Mouse (Mus musculus) midbrain, embryonic 12.5 days (tissue): ENCODE measurements around the gene Ank2. TPM values are rescaled to one million over a fixed set of nuclear protein-coding genes. Genes with fewer than 3 reads are reported as not detected.

ENCODE experiments used
- ATAC-seq: fragments of 200-750 bp; cut with Nextera tagmentation; 2 replicates; pipeline ENCODE4 v1.8.0; 2017; ENCODE audit warnings: low read depth, moderate TSS enrichment, moderate library complexity; ENCODE audit not compliant: low FRiP score
- H3K27ac ChIP-seq: fragments of 300-500 bp; sonication (generic); replicated peaks from 2 replicates; pipeline ENCODE4 v1.5.1; 2016; ENCODE audit warnings: mild to moderate bottlenecking
- H3K27me3 ChIP-seq: fragments of 300-500 bp; sonication (generic); 2 replicates; pipeline ENCODE4 v1.6.1; 2016; ENCODE audit warnings: mild to moderate bottlenecking
- H3K36me3 ChIP-seq: fragments of 300-500 bp; sonication (generic); 2 replicates; pipeline ENCODE4 v1.6.1; 2016
- H3K4me1 ChIP-seq: fragments of 300-500 bp; sonication (generic); 2 replicates; pipeline ENCODE4 v1.6.1; 2016
- H3K4me2 ChIP-seq: fragments of 300-500 bp; sonication (generic); replicated peaks from 2 replicates; pipeline ENCODE4 v1.6.1; 2016; ENCODE audit warnings: mild to moderate bottlenecking, moderate library complexity
- H3K4me3 ChIP-seq: fragments of 300-500 bp; sonication (generic); 2 replicates; pipeline ENCODE4 v1.5.1; 2016; ENCODE audit warnings: mild to moderate bottlenecking
- H3K9ac ChIP-seq: fragments of 300-500 bp; sonication (generic); replicated peaks from 2 replicates; pipeline ENCODE4 v1.6.1; 2016; ENCODE audit warnings: mild to moderate bottlenecking, moderate library complexity
- H3K9me3 ChIP-seq: fragments of 300-500 bp; sonication (generic); 2 replicates; pipeline ENCODE4 v1.6.1; 2016; ENCODE audit warnings: mild to moderate bottlenecking
- WGBS: fragments of 180-500 bp; shearing (Covaris S2); methylation state at CpG from one replicate; pipeline ENCODE4 v1.1.7; 2016; 5-methylcytosine and 5-hydroxymethylcytosine counted together
- polyA plus RNA-seq: library from polyadenylated mRNA; unstranded; fragments of >200 nt; fragmentation: Nextera tagmentation; extraction: Ambion mirVana; gene quantifications from 2 replicates; pipeline ENCODE4 v1.2.1, GENCODE M21; 2016

The Ank2 gene
- polyA plus RNA-seq, 1 experiment from 2014 or later, result 141 TPM

DNA sequence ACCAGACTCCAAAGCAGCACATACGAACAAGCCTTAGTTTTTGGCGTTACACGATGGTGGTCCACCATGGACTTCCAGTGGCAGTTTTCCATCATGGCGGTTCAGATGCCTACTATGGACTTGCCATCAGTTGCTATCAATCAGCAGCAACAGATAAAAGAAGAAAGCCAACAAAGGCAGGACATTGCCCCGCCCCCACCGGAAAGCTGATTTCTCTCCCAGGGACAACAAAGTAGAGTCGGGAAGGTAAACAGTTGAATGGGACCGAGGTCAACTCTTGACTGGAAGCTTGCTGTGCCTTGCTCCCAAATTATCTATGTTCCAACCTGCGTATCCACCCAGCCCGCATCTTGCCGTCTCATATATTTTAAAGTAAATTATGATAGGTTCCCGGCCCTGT, 328.9 kb downstream of the Ank2 start:
- H3K27ac ChIP-seq, result no peak overlapping the region
- H3K36me3 ChIP-seq, result no peaks in the 10 kb centered on the region
- H3K4me2 ChIP-seq, result no peak overlapping the region
- no peaks in the 10 kb centered on the region for H3K27me3 ChIP-seq
- H3K4me3 ChIP-seq, result no peak overlapping the region
- no peaks in the 10 kb centered on the region for H3K4me1 ChIP-seq
- ATAC-seq, result no peak
- H3K9me3 ChIP-seq, result no peaks in the 10 kb centered on the region
- WGBS, result 90% methylated on average over 12 of the region's 12 CpGs
- H3K9ac ChIP-seq, result no peak overlapping the region

DNA sequence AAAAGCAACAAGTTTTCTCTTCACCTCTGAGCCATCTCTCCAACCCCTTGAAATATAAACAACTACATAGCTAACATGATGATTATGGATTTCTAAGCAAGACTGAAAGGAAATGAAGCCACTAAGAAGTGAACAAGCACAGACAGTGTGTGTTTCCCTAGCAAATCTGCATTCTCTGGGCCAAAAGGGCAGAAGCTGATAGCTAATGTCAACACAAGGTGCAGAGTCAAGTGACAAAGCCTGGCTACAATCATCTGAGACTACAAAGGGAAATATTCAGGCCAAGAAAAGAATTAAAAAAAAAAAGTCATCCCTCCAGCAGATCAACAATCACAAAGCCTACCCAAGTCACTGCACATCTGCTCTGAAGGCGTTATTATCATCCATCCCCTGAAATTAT, 330.0 kb downstream of the Ank2 start:
- Histone ChIP-seq H3K4me1 (no peaks in the 10 kb centered on the region), H3K4me3 (no peak overlapping the region), H3K4me2 (no peak overlapping the region), H3K27me3 (0 out of 2 replicates have a peak, but pooled peaks cover under 1% of the 10 kb centered on the region), H3K36me3 (no peaks in the 10 kb centered on the region), H3K9ac (no peak overlapping the region), H3K27ac (no peak overlapping the region), H3K9me3 (no peaks in the 10 kb centered on the region)
- ATAC-seq, result no peak
- WGBS, result 78% methylated on average over 1 of the region's 1 CpGs

DNA sequence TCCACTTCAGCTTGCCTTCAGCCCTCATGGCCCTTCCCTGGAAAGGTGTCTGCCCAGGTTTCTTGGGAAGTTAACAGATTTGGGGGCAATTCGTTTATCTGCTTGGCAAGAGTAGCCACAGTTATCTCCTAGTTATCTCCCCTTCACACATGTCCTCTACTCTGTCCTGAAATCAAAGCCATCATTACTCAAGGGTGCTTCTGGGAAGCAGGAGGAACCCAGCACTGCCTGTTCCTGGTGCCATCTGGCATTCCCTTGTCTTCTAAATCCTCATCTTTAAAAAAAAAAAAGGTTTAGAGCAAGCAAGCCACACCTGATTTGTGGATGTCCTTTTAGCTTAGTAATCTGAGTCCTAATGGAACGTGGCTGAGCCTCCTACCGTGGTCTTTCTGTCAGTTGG, 335.4 kb downstream of the Ank2 start:
- Histone ChIP-seq H3K27me3 (peaks cover 18% of the 10 kb centered on the region; the same call in 1 of the 2 replicates), H3K4me1 (peaks cover 15% of the 10 kb centered on the region; the same call in 1 of the 2 replicates), H3K27ac (no peak overlapping the region), H3K4me2 (no peak overlapping the region), H3K4me3 (no peak overlapping the region), H3K36me3 (no peaks in the 10 kb centered on the region), H3K9ac (no peak overlapping the region), H3K9me3 (no peaks in the 10 kb centered on the region)
- WGBS, result 58% methylated on average over 3 of the region's 3 CpGs
- ATAC-seq, result no peak

DNA sequence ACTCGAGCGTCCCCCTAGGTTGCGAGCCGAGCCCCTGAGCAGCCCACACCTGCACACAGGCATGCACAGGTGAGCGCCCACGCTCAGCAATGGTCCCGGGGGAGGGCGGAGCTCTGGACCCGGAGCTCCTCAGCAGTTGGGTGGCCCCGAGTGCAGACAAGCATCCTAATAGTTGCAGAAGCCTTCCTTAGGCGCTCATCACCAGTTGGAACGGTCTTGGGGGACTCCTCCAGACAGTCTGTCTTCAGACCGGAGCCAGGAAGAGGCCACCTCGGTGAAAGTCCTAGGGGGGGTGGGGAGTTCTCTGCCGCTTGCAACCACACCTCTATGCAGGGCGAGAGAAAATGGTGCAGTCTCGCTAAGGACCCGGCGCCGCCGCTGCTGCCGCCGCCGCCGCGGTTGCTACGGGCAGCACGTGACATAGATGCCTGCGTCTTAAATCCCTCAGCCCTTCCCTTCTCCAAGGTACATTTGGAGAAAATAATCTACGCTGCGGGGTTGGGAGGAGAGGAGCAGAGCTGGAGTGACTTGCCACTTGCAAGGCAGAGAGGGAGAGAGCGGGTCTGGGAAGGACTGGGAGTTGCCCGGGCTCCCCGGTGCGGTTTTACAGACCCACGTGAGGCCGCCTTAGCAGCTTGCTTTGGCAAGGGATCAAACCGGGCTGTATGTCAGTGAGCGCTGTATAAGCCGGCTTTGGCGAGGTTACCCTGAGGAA, 337.0 kb downstream of the Ank2 start:
- no peaks in the 10 kb centered on the region for H3K36me3 ChIP-seq
- peak overlapping the region; percentile 95 for H3K4me2 ChIP-seq
- under 1% methylated on average over 41 of the region's 41 CpGs for WGBS
- peaks cover 18% of the 10 kb centered on the region; the same call in 1 of the 2 replicates for H3K27me3 ChIP-seq
- peak overlapping the region; percentile 62 for H3K9ac ChIP-seq
- peaks cover 15% of the 10 kb centered on the region; the same call in 1 of the 2 replicates for H3K4me1 ChIP-seq
- H3K27ac ChIP-seq, result peak overlapping the region; percentile 39; the same call in 1 of the 2 replicates
- peak; percentile 88 for ATAC-seq
- peak overlapping the region; percentile 46 for H3K4me3 ChIP-seq
- no peaks in the 10 kb centered on the region for H3K9me3 ChIP-seq

DNA sequence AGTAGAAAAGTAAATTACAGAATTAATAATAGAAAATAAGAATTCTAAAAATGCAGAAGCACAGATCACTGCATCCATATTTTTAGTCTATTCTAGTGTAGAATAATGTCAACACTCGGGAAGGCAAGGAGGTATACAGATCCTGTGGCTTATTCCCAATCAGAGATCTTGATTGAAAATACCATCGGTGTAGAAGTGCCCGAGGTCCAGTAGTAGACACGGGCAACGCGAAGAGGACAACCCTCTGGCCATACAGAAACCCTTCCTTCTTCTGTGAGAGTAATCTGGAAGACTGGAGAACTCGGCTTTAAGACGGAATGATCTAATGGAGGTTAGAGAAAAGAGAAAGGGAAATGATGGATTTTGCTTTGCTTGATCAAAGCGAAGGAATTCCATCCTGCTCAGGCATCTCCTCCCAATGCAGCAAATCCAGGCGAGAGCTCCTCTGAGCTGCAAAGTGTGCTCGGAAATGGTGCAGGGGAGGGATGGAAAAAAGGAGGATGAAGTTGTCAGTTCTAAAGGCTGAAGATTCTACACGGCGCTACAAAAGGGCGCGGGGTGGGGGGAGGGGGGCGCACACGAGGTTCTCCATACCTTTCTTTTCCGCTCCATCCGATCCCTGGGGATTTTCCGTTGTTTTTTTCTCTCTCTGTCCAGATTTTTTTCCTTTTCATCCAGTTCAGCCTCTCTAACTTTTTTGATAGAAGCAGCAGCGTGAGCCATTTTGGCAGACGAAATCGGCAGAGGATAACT, 337.9 kb downstream of the Ank2 start:
- Histone ChIP-seq H3K9ac (peak overlapping the region; percentile 62; the same call in 1 of the 2 replicates), H3K4me1 (peaks cover 15% of the 10 kb centered on the region; the same call in 1 of the 2 replicates), H3K4me3 (peak overlapping the region; percentile 46), H3K27ac (no peak overlapping the region), H3K36me3 (no peaks in the 10 kb centered on the region), H3K4me2 (peak overlapping the region; percentile 95), H3K27me3 (peaks cover 18% of the 10 kb centered on the region; the same call in 1 of the 2 replicates), H3K9me3 (no peaks in the 10 kb centered on the region)
- ATAC-seq, result no peak
- 6% methylated on average over 23 of the region's 23 CpGs for WGBS

DNA sequence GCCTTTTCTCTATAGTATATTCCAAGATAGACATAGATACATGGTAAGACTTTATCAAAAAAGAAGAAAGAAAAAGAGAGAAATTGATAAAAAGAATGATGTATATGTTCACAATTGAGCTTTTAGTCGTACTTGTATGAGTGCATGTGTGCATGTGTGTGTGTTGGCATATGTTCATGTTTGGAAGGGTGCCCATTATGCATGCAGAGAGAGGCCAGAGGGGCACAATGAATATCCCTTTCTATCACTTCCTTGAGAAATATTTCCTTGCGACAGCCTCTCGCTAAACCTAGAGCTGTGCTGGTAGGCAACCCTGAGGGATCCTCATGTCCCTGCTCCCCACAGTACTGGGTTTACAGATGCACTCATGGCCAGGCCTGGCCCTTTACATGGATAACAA, 341.4 kb downstream of the Ank2 start:
- Histone ChIP-seq H3K4me1 (peaks cover 14% of the 10 kb centered on the region; the same call in 1 of the 2 replicates), H3K9ac (no peak overlapping the region), H3K4me3 (no peak overlapping the region), H3K27me3 (0 out of 2 replicates have a peak, but pooled peaks cover 8% of the 10 kb centered on the region), H3K36me3 (no peaks in the 10 kb centered on the region), H3K27ac (no peak overlapping the region), H3K9me3 (no peaks in the 10 kb centered on the region), H3K4me2 (no peak overlapping the region)
- ATAC-seq, result no peak
- 89% methylated on average over 3 of the region's 3 CpGs for WGBS

DNA sequence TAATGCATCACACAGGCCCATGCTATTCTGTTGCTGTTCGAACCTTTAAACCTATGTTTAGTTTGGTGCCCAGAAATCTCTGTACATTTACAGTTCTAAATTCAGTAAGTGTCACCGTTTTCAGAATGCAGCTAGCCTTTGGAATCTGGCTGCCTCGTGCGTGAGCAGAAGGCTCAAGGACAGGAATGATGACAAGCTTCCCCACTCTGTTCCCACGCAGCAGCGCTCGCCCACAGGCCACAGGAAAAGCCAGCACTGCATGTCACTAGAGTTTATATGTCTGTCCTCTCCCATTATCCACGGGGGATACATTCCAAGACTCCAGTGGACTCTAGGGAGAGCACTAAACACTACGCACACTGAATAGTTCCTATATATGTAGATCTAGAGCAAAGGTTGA, 343.1 kb downstream of the Ank2 start:
- Histone ChIP-seq H3K27ac (no peak overlapping the region), H3K9me3 (no peaks in the 10 kb centered on the region), H3K4me1 (0 out of 2 replicates have a peak, but pooled peaks cover under 1% of the 10 kb centered on the region), H3K4me2 (no peak overlapping the region), H3K9ac (no peak overlapping the region), H3K4me3 (no peak overlapping the region), H3K27me3 (no peaks in the 10 kb centered on the region), H3K36me3 (no peaks in the 10 kb centered on the region)
- ATAC-seq, result no peak
- 91% methylated on average over 9 of the region's 9 CpGs for WGBS

DNA sequence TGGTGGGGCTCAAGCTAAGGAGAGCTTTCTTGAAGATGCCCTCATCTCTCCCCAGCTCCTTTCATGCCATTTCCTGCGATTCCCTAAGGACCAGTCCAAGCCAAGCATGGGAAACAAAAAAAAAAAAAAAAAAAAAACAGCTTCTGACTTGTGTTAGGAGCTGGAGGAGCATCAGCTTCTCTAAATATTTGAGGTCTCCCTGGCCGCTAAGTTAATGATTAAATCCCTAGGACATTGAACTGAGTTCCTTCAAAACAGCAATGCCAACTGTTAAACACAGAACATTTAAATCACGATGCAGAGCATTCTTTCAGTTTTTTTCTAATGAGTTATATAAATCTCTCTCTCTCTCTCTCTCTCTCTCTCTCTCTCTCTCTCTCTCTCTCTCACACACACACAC, 345.3 kb downstream of the Ank2 start:
- ATAC-seq, result no peak
- Histone ChIP-seq H3K27me3 (no peaks in the 10 kb centered on the region), H3K27ac (no peak overlapping the region), H3K4me1 (no peaks in the 10 kb centered on the region; the same call in 1 of the 2 replicates), H3K36me3 (no peaks in the 10 kb centered on the region), H3K9me3 (no peaks in the 10 kb centered on the region), H3K4me2 (no peak overlapping the region), H3K4me3 (no peak overlapping the region), H3K9ac (no peak overlapping the region)
- 92% methylated on average over 3 of the region's 3 CpGs for WGBS

DNA sequence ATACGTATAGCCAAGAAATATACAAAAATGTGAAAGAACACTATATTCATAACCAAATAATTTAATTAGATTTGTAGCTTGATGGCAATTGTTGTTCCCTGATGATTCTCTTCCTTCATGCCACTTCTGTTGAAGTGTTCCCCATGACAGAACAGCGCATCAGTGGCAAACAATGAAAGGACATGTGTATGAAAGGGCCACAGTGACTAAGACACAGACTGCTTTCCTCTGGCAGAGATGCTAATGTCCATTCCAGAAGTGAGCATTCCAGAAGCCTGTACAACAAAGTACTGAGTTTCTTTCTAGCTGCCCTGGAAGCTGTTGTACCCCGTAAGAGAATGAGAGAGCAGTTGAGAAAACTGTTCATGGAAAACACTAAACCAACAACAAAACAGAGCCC, 345.7 kb downstream of the Ank2 start:
- Histone ChIP-seq H3K4me3 (no peak overlapping the region), H3K4me2 (no peak overlapping the region), H3K27ac (no peak overlapping the region), H3K36me3 (no peaks in the 10 kb centered on the region), H3K27me3 (no peaks in the 10 kb centered on the region), H3K9me3 (no peaks in the 10 kb centered on the region), H3K9ac (no peak overlapping the region), H3K4me1 (no peaks in the 10 kb centered on the region; the same call in 1 of the 2 replicates)
- ATAC-seq, result no peak
- WGBS, result 92% methylated on average over 3 of the region's 3 CpGs

DNA sequence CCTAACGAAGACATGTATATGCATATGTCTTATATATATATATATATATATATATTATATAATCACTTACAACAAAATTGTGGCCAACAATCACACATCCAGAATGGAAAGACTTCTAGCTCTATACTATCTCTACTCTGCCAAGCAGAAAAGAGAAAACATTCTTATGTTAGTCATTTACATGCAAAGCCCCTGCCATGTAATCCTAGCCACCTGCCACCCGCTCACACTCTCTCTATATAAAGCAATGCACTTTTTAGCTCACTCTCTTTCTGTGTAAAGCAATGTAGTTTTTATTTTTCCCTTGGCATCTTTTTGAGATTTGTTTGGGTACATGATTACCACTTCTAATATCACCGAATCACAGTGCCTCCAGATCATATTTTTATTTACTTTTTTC, 350.5 kb downstream of the Ank2 start:
- no peak for ATAC-seq
- 79% methylated on average over 3 of the region's 3 CpGs for WGBS
- no peaks in the 10 kb centered on the region; the same call in 1 of the 2 replicates for H3K4me1 ChIP-seq
- no peaks in the 10 kb centered on the region for H3K27me3 ChIP-seq
- no peak overlapping the region for H3K9ac ChIP-seq
- H3K36me3 ChIP-seq, result no peaks in the 10 kb centered on the region
- H3K4me3 ChIP-seq, result no peak overlapping the region
- no peaks in the 10 kb centered on the region for H3K9me3 ChIP-seq
- H3K4me2 ChIP-seq, result no peak overlapping the region
- no peak overlapping the region for H3K27ac ChIP-seq

DNA sequence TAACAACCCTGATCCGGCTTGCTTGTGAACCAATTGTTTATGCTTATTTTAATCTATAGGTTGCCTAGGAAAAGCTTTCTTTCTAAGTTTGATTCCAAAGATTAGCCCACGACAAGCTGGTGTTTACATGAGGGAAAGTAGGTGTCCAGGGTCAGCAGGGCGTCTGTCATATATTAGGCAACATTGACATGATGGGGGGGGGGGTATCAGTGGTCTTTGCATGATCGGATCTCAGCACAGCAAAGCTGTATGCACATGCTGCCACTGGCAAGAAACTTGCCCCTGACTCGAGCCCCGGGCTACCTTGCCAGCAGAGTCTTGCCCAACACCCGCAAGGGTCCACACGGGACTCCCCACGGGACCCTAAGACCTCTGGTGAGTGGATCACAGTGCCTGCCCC, 358.6 kb downstream of the Ank2 start:
- no peaks in the 10 kb centered on the region for H3K27me3 ChIP-seq
- H3K9me3 ChIP-seq, result no peaks in the 10 kb centered on the region
- no peaks in the 10 kb centered on the region for H3K36me3 ChIP-seq
- no peak overlapping the region for H3K9ac ChIP-seq
- ATAC-seq, result no peak
- 92% methylated on average over 9 of the region's 9 CpGs for WGBS
- H3K4me2 ChIP-seq, result no peak overlapping the region
- H3K4me1 ChIP-seq, result no peaks in the 10 kb centered on the region
- no peak overlapping the region for H3K27ac ChIP-seq
- H3K4me3 ChIP-seq, result no peak overlapping the region

DNA sequence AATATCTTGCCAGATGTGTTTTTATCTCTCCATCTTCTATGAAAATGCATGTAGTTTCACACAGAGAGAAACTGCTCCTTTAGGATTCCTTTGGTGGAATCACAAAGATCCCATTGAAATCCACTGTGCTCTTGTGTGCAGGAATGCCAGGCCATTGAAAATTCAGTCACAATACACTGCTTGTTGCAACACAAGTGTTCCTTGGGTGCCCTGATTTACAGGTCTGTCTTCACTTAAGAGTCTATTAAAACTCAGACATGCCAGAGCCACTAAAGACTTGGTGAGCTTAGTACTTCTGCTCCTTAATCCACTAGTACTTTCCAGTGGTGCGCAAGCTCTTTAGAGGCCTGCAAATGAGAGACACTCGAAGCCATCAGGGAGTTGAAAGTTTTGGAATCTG, 359.5 kb downstream of the Ank2 start:
- Histone ChIP-seq H3K9me3 (no peaks in the 10 kb centered on the region), H3K27ac (no peak overlapping the region), H3K4me2 (no peak overlapping the region), H3K4me1 (no peaks in the 10 kb centered on the region), H3K9ac (no peak overlapping the region), H3K36me3 (no peaks in the 10 kb centered on the region), H3K27me3 (no peaks in the 10 kb centered on the region), H3K4me3 (no peak overlapping the region)
- ATAC-seq, result no peak
- 74% methylated on average over 2 of the region's 2 CpGs for WGBS
